Mouse (Mus musculus): ENCODE results near the gene AF067061.
"Not testable (repeated sequence)": the region's sequence is repeated elsewhere in the genome, so short reads cannot be mapped to it uniquely, and the experiment has no call there.

- TF ChIP-seq CTCF (IDR thresholded peaks at IDR 0.05; ENCODE audit: extremely low read depth, insufficient read length, insufficient replicate concordance, low read depth, low read length); POLR2A (IDR thresholded peaks at IDR 0.05; ENCODE audit: low read depth, low read length): not testable (repeated sequence)
Measured at GRCm38 (mm10) chr13:120259718-120260117, 3.2 kb upstream of the AF067061 start.
